Mouse (Mus musculus) lung, embryonic 14.5 days (tissue): Measurements from ENCODE around the gene Ivns1abp. TPM values are rescaled to one million over a fixed set of nuclear protein-coding genes. Genes with fewer than 3 reads are reported as not detected.

ENCODE experiments used
- ATAC-seq: fragments of 200-750 bp; cut with Nextera tagmentation; 2 replicates; pipeline ENCODE4 v1.8.0; 2017; ENCODE audit warnings: mild to moderate bottlenecking, moderate TSS enrichment, moderate library complexity; ENCODE audit not compliant: insufficient read depth
- DNase-seq: peaks from one replicate; pipeline ENCODE4 v3.0.0-alpha.2; 2015
- H3K27ac ChIP-seq: fragments of 300-500 bp; sonication (generic); 2 replicates; pipeline ENCODE4 v1.5.1; 2014; ENCODE audit warnings: low read depth, mild to moderate bottlenecking, moderate library complexity
- H3K27me3 ChIP-seq: fragments of 300-500 bp; sonication (generic); 2 replicates; pipeline ENCODE4 v1.6.1; 2014; ENCODE audit warnings: low read length, control low read depth; ENCODE audit not compliant: insufficient read depth
- H3K36me3 ChIP-seq: fragments of 300-500 bp; sonication (generic); 2 replicates; pipeline ENCODE4 v1.6.1; 2014; ENCODE audit warnings: control low read depth; ENCODE audit not compliant: insufficient read depth
- H3K4me1 ChIP-seq: fragments of 300-500 bp; sonication (generic); 2 replicates; pipeline ENCODE4 v1.6.1; 2014; ENCODE audit warnings: antibody characterized with exemption, control low read depth; ENCODE audit not compliant: insufficient read depth
- H3K4me2 ChIP-seq: fragments of 300-500 bp; sonication (generic); 2 replicates; pipeline ENCODE4 v1.6.1; 2014; ENCODE audit warnings: mild to moderate bottlenecking
- H3K4me3 ChIP-seq: fragments of 300-500 bp; sonication (generic); 2 replicates; pipeline ENCODE4 v1.5.1; 2014; ENCODE audit warnings: low read depth, low read length
- H3K9ac ChIP-seq: fragments of 300-500 bp; sonication (generic); 2 replicates; pipeline ENCODE4 v1.6.1; 2014
- H3K9me3 ChIP-seq: fragments of 300-500 bp; sonication (generic); 2 replicates; pipeline ENCODE4 v1.6.1; 2016; ENCODE audit warnings: low read depth, low read length, control low read depth
- CTCF ChIP-seq: IDR thresholded peaks from 2 replicates; pipeline ENCODE4 v1.5.1; 2016; ENCODE audit warnings: antibody characterized with exemption, low read depth
- WGBS: fragments of 180-500 bp; shearing (Covaris S2); extraction: QIAGEN DNeasy Blood & Tissue Kit; methylation state at CpG from one replicate; pipeline ENCODE4 v1.1.7; 2014; 5-methylcytosine and 5-hydroxymethylcytosine counted together
- polyA plus RNA-seq: library from polyadenylated mRNA; unstranded; fragments of >200 nt; fragmentation: Nextera tagmentation; extraction: Ambion mirVana; gene quantifications from 2 replicates; pipeline ENCODE4 v1.2.1, GENCODE M21; 2014

Ivns1abp gene
- polyA plus RNA-seq, 1 experiment from 2014 or later = 268 TPM

DNA sequence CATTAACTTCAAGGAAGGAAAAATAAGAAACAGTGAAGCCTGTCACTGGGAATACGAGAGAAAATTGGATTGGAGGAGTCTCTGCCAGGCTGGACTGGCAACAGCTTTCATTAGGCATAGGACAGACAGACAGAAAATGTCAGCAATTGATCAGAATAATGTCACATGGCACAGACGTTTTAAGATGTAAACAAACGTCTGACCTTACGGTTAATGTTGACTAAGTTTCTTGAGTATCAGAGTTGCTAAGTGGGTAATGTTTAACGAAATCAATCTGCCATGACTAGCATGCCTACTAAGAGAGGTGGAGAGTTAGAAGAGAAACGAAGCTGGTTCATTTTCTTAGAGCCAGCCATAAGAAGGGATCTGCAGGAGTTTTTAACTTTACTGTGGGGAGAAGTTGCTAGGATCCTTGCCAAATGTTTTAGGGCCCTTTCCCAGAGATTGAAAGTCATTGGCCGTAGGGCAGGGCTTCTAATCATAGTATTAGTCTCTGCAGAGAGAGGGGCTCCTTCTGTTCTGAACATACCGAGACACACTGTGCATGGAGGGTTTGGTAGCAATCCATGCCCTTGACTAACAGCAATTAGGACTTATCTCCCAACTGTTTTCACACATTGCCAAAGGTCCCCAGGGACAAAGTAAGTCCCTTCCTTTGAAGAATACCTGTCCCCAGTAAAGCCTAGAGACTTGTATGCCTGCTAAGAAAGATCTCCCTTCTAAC lies 2.8 kb upstream of the Ivns1abp start:
- Histone ChIP-seq H3K27me3 (no peaks in the 10 kb centered on the region), H3K4me2 (no peak overlapping the region), H3K9ac (no peak overlapping the region), H3K9me3 (no peaks in the 10 kb centered on the region), H3K4me3 (no peak overlapping the region), H3K27ac (no peak overlapping the region), H3K36me3 (no peaks in the 10 kb centered on the region), H3K4me1 (peaks cover 4% of the 10 kb centered on the region; the same call in 1 of the 2 replicates)
- WGBS = 29% methylated on average over 8 of the region's 8 CpGs
- no peak for TF ChIP-seq CTCF
- DNase-seq (peak; percentile 17), ATAC-seq (no peak)

DNA sequence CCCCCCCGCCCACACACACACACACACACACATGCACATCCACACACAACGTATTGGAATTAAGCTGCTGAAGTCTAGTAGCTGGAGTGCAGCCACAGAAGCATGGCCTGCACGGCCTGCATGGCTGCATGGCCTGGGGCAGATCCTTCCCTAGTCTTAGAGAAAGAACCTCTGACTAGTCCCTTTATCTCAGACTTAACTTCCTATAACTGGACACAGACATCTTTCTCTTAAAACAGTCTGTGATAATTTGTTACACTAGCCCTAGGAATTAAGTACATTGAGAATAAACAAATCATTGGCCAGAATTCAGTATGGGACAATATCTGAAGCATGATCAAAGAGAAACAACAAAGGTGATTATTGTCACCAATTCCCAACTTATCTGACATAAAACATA lies 2.0 kb upstream of the Ivns1abp start:
- 73% methylated on average over 3 of the region's 3 CpGs for WGBS
- DNase-seq = no peak
- H3K9me3 ChIP-seq = no peaks in the 10 kb centered on the region
- no peaks in the 10 kb centered on the region for H3K36me3 ChIP-seq
- H3K4me1 ChIP-seq = peaks cover 4% of the 10 kb centered on the region; the same call in 1 of the 2 replicates
- no peak for TF ChIP-seq CTCF
- no peak overlapping the region for H3K27ac ChIP-seq
- no peak overlapping the region; the same call in 1 of the 2 replicates for H3K4me2 ChIP-seq
- no peak overlapping the region for H3K4me3 ChIP-seq
- ATAC-seq = no peak
- H3K9ac ChIP-seq = no peak overlapping the region
- no peaks in the 10 kb centered on the region for H3K27me3 ChIP-seq

DNA sequence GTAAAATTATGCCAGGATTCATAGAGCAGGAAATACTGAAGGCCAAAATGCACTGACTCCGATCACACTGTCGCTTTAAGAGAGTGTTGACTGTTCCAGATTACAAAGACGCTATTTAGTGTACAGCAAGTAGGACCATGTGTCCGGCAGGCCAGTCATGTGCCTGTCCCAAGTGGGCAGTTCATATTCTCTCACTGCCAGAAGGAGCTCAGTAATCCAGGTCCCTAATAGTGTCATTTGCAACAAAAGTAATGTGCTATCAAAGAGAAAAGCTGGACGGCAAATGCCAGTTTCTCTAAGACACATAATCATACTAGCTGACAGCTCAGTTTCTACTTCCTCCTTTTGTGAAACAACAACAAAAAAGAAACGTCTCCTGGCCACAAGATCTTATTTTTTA lies 1.3 kb upstream of the Ivns1abp start:
- no peaks in the 10 kb centered on the region for H3K9me3 ChIP-seq
- no peak overlapping the region for H3K9ac ChIP-seq
- WGBS = 11% methylated on average over 6 of the region's 6 CpGs
- peaks cover 4% of the 10 kb centered on the region for H3K4me1 ChIP-seq
- peak overlapping the region; percentile 39; the same call in 1 of the 2 replicates for H3K27ac ChIP-seq
- H3K4me3 ChIP-seq = no peak overlapping the region
- DNase-seq = no peak
- H3K36me3 ChIP-seq = no peaks in the 10 kb centered on the region
- no peak for ATAC-seq
- peak overlapping the region; percentile 71 for H3K4me2 ChIP-seq
- H3K27me3 ChIP-seq = no peaks in the 10 kb centered on the region
- TF ChIP-seq CTCF = no peak

DNA sequence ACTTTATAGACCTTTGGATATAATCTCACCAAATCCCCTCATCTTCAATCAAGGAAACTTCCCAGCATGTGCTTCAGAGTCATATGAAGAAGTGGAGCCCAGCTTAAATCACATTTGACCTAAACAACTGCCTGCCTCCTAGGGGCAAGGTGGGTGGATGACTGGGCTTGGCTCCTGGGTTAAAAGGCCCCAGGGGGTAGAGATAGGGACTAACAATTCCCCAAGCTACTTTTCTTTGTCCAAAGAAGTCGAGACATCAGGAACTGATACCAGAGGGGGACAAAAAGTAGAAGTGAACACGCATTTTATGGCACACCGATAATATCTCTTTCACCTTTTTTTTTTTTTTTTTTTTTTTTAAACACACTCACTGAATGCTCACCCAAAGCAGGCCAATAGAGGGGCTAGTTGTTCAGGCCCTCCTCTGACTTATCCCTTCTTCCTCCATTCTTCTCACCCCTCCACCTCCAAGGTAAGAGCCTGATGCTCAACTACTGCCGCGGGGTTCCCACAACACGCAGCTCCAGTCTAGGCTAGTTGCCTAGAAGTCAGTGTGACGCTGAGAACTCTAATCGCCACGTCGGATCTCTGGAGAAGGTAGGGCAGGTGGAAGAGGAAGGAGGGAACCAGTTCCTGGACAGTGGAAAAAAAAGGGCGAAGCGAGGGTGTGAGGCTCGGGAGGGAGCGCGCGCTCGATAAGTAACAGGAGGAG lies 550 bp upstream of the Ivns1abp start:
- under 1% methylated on average over 17 of the region's 17 CpGs for WGBS
- peak; percentile 29 for DNase-seq
- ATAC-seq = no peak; the same call in 1 of the 2 replicates
- H3K4me2 ChIP-seq = peak overlapping the region; percentile 71
- H3K9me3 ChIP-seq = no peaks in the 10 kb centered on the region
- H3K4me1 ChIP-seq = peaks cover 4% of the 10 kb centered on the region
- peak overlapping the region; percentile 55 for H3K27ac ChIP-seq
- peak overlapping the region; percentile 81 for H3K4me3 ChIP-seq
- peak; percentile 41 for TF ChIP-seq CTCF
- no peaks in the 10 kb centered on the region; the same call in 1 of the 2 replicates for H3K36me3 ChIP-seq
- peak overlapping the region; percentile 43; the same call in 1 of the 2 replicates for H3K9ac ChIP-seq
- no peaks in the 10 kb centered on the region for H3K27me3 ChIP-seq

DNA sequence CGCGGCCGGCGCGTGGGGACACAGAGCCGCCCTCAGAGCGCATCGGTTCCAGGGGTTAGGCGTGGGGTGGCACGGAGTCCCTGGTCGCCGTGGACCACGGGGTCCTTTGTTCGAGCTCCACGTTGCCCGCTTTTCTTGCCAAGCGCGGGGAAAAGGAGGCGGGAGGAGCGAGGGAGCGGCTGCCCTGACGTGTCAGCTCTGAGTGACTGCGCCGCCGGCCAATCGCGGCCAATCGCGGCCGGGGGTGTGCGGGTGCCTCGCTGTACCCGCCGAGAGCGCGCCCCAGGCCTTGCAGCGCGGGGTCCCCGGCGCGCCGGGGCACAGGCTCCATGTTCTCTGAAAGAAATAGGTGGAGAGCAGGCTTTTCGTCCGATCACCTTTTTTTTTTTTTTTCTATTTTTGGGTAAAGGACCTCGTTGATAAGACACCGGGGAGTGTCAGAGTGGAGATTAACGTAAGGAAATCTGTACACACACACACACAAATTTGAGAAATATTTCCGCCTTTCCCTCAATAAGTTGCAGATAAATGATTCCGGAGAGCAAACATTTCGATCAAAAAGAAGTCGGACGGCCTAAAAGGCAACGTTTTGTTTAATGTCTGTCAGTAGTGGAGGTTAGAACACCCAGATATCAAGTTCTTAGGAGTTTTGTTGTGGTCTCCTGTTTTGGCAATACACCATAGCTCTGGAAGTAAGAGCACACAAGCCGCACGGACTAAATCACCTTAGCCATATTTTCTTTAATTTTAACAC lies 1.0 kb downstream of the Ivns1abp start:
- Histone ChIP-seq H3K9me3 (no peaks in the 10 kb centered on the region), H3K27me3 (no peaks in the 10 kb centered on the region), H3K36me3 (peaks cover 3% of the 10 kb centered on the region), H3K4me2 (peak overlapping the region; percentile 71), H3K4me1 (peaks cover 4% of the 10 kb centered on the region), H3K9ac (peak overlapping the region; percentile 94), H3K27ac (peak overlapping the region; percentile 93), H3K4me3 (peak overlapping the region; percentile 81)
- WGBS = under 1% methylated on average over 55 of the region's 55 CpGs
- ATAC-seq (peak; percentile 86), DNase-seq (peak; percentile 97)
- TF ChIP-seq CTCF = no peak

DNA sequence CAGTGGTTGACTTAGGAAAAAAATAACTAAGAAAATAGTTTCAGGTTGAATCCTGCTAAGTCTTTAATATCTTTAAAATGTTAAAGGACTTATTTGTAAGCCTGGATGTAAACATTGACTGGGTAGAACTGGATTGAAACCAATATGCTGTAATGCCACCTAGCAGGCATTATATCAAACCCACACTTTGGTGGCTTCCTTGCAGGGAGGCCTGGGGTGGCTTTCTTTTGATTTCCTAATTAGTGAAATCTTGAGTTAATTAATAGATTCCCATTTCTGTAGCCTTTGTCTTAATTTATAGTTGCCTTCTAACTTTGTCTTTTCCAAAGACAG lies 1.6 kb downstream of the Ivns1abp start:
- Histone ChIP-seq H3K9me3 (no peaks in the 10 kb centered on the region), H3K4me1 (peaks cover 4% of the 10 kb centered on the region), H3K9ac (peak overlapping the region; percentile 94), H3K27ac (peak overlapping the region; percentile 93), H3K27me3 (no peaks in the 10 kb centered on the region), H3K4me2 (peak overlapping the region; percentile 71), H3K36me3 (peaks cover 8% of the 10 kb centered on the region), H3K4me3 (peak overlapping the region; percentile 81)
- DNase-seq = no peak
- no peak for ATAC-seq
- no peak for TF ChIP-seq CTCF
